Mouse (Mus musculus) G1E (cell line): ENCODE results near the gene Masp2.

ENCODE experiments used
- CTCF ChIP-seq: IDR thresholded peaks from 2 replicates; pipeline ENCODE4 v1.5.1; 2012; ENCODE audit warnings: low read depth, low read length, inconsistent platforms, mixed read lengths
- GATA1 ChIP-seq: IDR thresholded peaks from 2 replicates; pipeline ENCODE4 v1.6.1; 2012; ENCODE audit warnings: borderline replicate concordance, low read length, inconsistent platforms, mixed read lengths

DNA sequence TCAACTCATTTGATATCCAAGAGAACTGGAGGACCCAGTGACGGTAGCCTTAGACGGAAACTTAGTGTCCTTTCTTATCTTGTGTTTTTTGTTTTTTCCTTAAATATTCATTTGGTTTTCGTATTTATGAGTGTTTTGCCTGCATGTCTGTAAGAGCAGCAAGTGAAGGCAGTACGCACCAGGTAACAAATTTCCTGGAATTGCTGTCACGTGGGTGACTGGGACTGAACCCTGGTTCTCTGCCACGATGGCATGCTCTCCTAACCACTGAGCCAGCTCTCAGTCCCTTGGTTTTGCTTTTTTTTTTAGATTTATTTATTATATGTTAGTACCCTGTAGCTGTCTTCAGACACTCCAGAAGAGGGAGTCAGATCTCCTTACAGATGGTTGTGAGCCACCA is 42.6 kb downstream of the Masp2 start:
- TF ChIP-seq CTCF: no peak
- TF ChIP-seq GATA1: no peak
